Mouse (Mus musculus) thymus, postnatal 36 days (tissue): ENCODE results near the gene BC052040.

ENCODE experiments used
- DNase-seq, 2 experiments: peaks; one replicate each; pipeline ENCODE4 v3.0.0; 2022; ENCODE audit warnings: mixed read lengths in 2 of 2

Gene BC052040

GRCm38 (mm10) chr2:115775488-115776217 is 194.1 kb downstream of the BC052040 start:
- DNase-seq: no peak

GRCm38 (mm10) chr2:115776924-115777860 is 195.7 kb downstream of the BC052040 start:
- DNase-seq: no peak

GRCm38 (mm10) chr2:115780546-115781011 is 199.1 kb downstream of the BC052040 start:
- no peak for DNase-seq

GRCm38 (mm10) chr2:115785687-115786086 is 204.2 kb downstream of the BC052040 start:
- DNase-seq: no peak

GRCm38 (mm10) chr2:115798839-115799238 is 217.3 kb downstream of the BC052040 start:
- no peak for DNase-seq

- DNase-seq: no peak
Observed at GRCm38 (mm10) chr2:115808376-115808775, 226.9 kb downstream of the BC052040 start.

- DNase-seq: no peak
Observed at GRCm38 (mm10) chr2:115813316-115813715, 231.8 kb downstream of the BC052040 start.

GRCm38 (mm10) chr2:115813721-115814120 is 232.2 kb downstream of the BC052040 start:
- DNase-seq: no peak

GRCm38 (mm10) chr2:115817959-115818358 is 236.4 kb downstream of the BC052040 start:
- DNase-seq: no peak

GRCm38 (mm10) chr2:115822361-115822760 is 240.8 kb downstream of the BC052040 start:
- no peak for DNase-seq
